Mouse (Mus musculus) brain, embryonic 18.5 days (tissue): ENCODE measurements around the gene Stkld1.

ENCODE experiments used
- DNase-seq: peaks from one replicate; pipeline ENCODE4 v3.0.0-alpha.2; 2012; ENCODE audit warnings: low read depth, low spot score

Stkld1 gene

GRCm38 (mm10) chr2:26963923-26964723, 30.3 kb downstream of the Stkld1 start, which contains the start of gene Rexo4:
TSS of gene Rexo4 (minus strand) at chr2:26964386.
- peak; percentile 93 for DNase-seq

DNA sequence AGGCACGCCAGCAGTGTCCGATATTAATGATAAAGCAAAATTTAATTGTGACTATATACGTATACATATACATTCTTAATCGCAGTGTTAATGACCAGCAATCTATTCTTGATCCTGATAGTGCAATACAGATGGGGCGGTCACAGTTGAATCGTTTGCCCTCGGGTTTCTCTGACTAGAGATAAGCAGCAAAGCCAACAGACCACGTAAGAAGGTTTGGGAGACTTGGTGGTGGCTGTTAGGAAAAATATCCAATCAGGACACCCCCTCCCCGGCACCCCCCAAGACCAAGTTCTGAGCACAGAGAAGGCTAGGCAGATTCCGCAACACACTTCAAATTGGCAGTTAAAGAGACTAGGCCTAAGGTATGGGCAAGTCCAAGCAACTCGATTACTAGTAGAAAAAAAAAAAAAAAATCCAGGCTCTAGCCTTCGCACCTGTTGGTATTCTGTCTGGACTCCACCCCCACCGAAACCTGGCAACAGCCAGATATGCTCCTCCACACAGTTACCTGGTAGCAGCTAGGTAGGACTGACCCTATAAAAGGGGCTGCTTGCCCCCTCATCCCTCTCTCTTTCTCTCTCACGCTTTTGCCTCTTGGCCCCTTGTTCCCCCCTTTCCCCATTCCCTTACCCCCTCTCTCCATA, 31.0 kb downstream of the Stkld1 start:
- no peak for DNase-seq

DNA sequence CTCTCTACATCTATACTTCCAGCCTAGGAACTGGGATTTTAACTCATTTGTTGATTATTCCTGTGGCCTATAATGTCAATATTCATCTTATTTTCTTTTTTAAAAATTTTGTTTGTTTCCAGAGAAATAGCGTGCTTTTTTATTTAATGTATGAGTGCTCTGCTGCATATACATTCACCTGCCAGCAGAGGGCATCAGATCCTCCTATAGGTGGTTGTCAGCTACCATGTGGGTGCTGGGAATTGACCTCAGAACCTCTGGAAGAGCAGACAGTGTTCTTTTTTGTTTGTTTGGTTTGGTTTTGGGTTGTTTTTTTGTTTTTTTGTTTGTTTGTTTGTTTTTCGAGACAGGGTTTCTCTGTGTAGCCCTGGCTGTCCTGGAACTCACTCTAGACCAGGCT, 33.4 kb downstream of the Stkld1 start:
- no peak for DNase-seq

DNA sequence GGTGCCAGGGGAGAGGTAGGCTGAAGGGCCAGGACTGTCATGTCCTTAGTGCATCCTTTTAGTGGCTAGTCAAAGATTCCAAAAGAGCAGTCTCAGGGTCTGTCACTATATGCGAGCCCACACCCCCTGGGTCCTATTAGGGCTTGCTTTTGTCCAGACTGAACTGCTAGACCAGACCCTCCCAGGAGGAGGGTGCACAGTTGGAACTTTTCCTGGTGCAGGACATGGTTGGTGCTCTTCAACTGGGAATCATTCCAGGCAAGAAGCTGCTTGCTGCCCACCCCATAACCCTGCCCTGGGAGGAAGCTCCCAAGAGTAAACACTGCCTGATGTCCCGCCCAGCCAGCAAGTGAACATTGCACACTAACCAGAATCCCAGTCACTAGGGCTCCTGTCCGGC, 39.3 kb downstream of the Stkld1 start, which contains the start of gene Adamts13:
Adamts13 (plus strand) TSS at position 301 of the 400 bp plus-strand sequence.
- no peak for DNase-seq

DNA sequence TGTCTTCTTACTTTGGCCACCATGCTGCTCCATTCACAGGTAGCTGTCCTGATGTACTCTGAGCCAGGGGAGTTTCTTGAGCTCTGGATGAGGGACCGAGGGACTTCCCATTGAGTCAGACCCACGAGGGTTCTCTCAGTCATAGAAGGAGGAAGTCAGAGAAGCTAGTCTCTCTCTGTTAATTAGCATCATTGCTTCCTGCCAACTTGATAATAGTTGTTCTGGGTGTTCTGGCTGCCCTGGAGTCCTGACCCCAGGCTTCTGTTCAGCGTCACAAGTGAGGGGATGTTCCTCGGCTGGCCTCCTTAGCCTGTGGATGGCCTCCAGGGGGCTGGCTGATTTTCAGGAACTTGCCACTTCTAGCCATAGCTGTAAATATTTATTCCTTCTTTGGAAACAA, 40.1 kb downstream of the Stkld1 start:
- no peak for DNase-seq

- DNase-seq = no peak
Observed at GRCm38 (mm10) chr2:26980361-26980760, 46.5 kb downstream of the Stkld1 start.

DNA sequence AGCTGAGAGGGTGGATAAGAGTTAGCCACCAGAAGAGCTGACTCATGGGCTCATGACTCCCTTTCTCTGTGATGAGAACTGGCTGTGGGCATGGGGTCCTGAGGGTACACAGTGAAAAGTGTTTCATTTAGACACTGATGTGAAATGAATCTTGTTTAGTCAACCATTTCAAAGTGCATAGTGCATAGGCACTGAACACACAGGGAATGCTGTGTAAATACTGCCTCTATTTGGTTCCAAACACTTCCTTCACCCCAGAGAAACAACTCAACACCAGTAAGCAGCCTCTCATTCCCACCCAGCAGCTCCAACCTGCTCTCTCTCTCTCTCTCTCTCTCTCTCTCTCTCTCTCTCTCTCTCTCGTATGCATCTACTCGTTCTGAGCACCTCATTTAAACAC, 50.3 kb downstream of the Stkld1 start:
- DNase-seq = no peak

GRCm38 (mm10) chr2:26984640-26985039, 50.8 kb downstream of the Stkld1 start:
- DNase-seq = no peak

GRCm38 (mm10) chr2:26993936-26994335, 60.1 kb downstream of the Stkld1 start:
- DNase-seq = no peak

DNA sequence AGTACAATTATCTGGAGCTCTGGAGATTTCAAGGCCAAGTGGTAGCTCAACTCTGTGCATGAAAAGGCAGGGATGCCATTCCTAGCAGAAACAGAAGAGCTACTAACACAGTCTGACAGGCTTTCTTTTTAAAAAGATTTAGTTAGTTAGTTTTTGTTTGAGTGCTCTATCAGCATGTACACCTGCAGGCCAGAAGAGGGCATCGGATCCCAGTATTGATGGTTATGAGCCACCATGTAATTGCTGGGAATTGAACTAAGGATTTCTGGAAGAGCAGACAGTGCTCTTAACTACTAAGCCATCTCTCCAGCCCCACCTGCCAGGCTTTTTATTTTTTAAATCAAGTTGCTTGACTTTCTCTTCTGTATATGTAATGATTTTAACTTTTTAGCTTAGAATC, 63.7 kb downstream of the Stkld1 start:
- no peak for DNase-seq

GRCm38 (mm10) chr2:26997993-26998392, 64.1 kb downstream of the Stkld1 start:
- DNase-seq = no peak
